Mouse (Mus musculus): ENCODE data around the gene Mia2.

DNA sequence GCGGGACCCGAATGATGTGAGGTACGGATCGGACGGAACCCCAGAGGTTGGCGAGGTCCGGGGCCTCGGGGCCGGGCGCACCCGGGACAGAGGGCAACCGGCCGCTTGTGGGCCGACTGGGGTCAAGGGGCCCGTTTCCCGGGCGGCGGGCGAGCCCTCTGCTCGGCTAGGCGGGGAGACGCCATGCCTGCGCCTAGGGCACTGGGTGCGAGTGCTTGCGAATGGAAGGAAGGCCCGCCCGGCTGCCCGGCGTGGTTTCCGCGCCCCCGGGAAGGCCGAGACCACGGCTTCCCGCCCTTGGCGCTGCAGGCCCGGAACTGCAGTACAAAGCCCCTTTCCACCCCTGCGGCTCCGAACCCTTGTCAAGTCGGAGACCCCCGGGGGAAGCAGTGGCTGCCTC is 28.5 kb upstream of the Mia2 start:
- TF ChIP-seq POLR2A (IDR thresholded peaks at IDR 0.05; ENCODE audit: borderline replicate concordance, extremely low read depth, low read depth, low read length) (no peak), CTCF (IDR thresholded peaks at IDR 0.05; ENCODE audit: insufficient read depth, low read length) (no peak)
